In the genomic region with DNA sequence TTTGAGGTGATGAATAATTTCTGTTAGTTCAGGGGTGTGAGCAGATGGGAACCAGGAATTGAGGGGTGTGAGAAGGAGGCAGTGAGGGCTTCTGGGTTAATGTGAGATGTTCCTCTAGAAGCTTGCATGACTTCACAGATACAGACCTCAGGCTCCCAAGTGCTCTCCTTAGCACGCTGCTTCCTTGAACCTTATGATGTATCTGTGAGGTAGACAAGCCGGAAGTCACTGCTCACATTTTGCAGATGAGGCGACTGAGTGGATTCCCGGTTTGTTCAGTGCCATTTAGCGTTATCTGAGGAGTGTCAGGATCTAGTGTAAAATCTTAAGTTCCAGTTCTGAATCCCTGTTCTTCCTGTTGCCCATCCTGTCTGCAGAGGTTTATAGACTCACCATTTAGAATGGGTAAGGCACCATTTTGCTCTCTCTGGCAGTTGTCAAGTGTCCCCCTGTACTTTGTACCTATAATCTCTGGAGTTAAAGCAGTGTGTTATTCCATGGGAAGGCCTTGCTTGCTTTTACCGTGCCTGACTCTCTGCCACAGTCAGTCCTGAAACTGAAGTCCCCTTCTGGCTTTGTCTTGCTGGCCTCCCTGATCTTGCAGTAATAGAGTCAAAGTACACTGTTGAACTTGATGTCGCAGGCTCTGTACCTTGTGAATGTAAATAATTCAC, we compare ENCODE assay signal across 7 mouse cellular contexts. TPM values are rescaled to one million over a fixed set of nuclear protein-coding genes. Genes with fewer than 3 reads are reported as not detected.
A peak's percentile ranks its signal among the peaks of the same experiment; 100 is the strongest.
DNase-seq lines count a peak whose midpoint lies in the region; ATAC-seq and TF ChIP-seq lines count a peak whose summit lies in the region.

No protein-coding gene starts in this region.

- ATAC-seq in forebrain, embryonic 12.5 days (ENCODE audit: low FRiP score): no peak
- no peak for ATAC-seq in limb, embryonic 14.5 days (ENCODE audit: low FRiP score, low read depth)
- ATAC-seq in stomach, embryonic 14.5 days (ENCODE audit: insufficient number of reproducible peaks, insufficient read depth, low FRiP score, low read depth): no peak
- ATAC-seq in monocyte, adult 5-6 weeks (replicated peaks; ENCODE audit: insufficient number of reproducible peaks, low FRiP score, low TSS enrichment, poor library complexity, severe bottlenecking): no peak

- peaks cover 27% of the 10 kb centered on the region for H3K4me1 ChIP-seq in liver, adult 2 months (ENCODE audit: control insufficient read depth, insufficient read depth, low read length)
- peaks cover 49% of the 10 kb centered on the region for H3K4me1 ChIP-seq in forebrain, embryonic 12.5 days
- H3K4me1 ChIP-seq in limb, embryonic 14.5 days (ENCODE audit: control insufficient read depth, insufficient read depth, low read length): peaks cover 34% of the 10 kb centered on the region
- peaks cover 25% of the 10 kb centered on the region for H3K4me1 ChIP-seq in stomach, embryonic 14.5 days (ENCODE audit: control insufficient read depth, insufficient read depth, low read length)

- H3K4me3 ChIP-seq in liver, adult 2 months (ENCODE audit: insufficient read depth, low read depth, low read length): peak overlapping the region; percentile 26
- peak overlapping the region; percentile 83 for H3K4me3 ChIP-seq in forebrain, embryonic 12.5 days (replicated peaks)
- H3K4me3 ChIP-seq in limb, embryonic 14.5 days (replicated peaks; ENCODE audit: low read length): peak overlapping the region; percentile 81
- H3K4me3 ChIP-seq in stomach, embryonic 14.5 days (ENCODE audit: low read depth, low read length): peak overlapping the region; percentile 72

- 30% methylated on average over 7 of the region's 7 CpGs for WGBS in liver, adult 2 months
- WGBS in forebrain, embryonic 12.5 days: 70% methylated on average over 7 of the region's 7 CpGs
- WGBS in limb, embryonic 14.5 days: 73% methylated on average over 7 of the region's 7 CpGs
- 56% methylated on average over 7 of the region's 7 CpGs for WGBS in stomach, embryonic 14.5 days

- TF ChIP-seq CTCF in liver, adult 2 months (IDR thresholded peaks at IDR 0.05; ENCODE audit: low read depth, low read length): no peak

- no peak for TF ChIP-seq POLR2A in liver, adult 2 months (IDR thresholded peaks at IDR 0.05; ENCODE audit: extremely low read depth, insufficient read depth, low read length)
- no peak for TF ChIP-seq POLR2A in limb, embryonic 14.5 days (IDR thresholded peaks at IDR 0.05; ENCODE audit: borderline replicate concordance, extremely low read depth, insufficient read depth, insufficient read length)

- H3K4me2 ChIP-seq in forebrain, embryonic 12.5 days: peak overlapping the region; percentile 83
- peak overlapping the region; percentile 94 for H3K4me2 ChIP-seq in limb, embryonic 14.5 days (replicated peaks; ENCODE audit: low read depth, low read length, severe bottlenecking)
- H3K4me2 ChIP-seq in stomach, embryonic 14.5 days (replicated peaks; ENCODE audit: low read depth, low read length): peak overlapping the region; percentile 94

- DNase-seq in liver, adult 2 months (ENCODE audit: extremely low read depth, low read depth, low spot score): peak; percentile 66
- DNase-seq in liver: no peak
- no peak for DNase-seq in limb, embryonic 14.5 days (ENCODE audit: low spot score)
- DNase-seq in cerebellum, adult 8-10 months: no peak

- no peaks in the 10 kb centered on the region for H3K36me3 ChIP-seq in liver, adult 2 months (ENCODE audit: control insufficient read depth, insufficient read depth, low read length)
- H3K36me3 ChIP-seq in forebrain, embryonic 12.5 days (replicated peaks): no peaks in the 10 kb centered on the region
- H3K36me3 ChIP-seq in limb, embryonic 14.5 days (ENCODE audit: control insufficient read depth, insufficient read depth, low read length): no peaks in the 10 kb centered on the region
- no peaks in the 10 kb centered on the region for H3K36me3 ChIP-seq in stomach, embryonic 14.5 days (ENCODE audit: control insufficient read depth, insufficient read depth, low read length)

- no peaks in the 10 kb centered on the region for H3K27me3 ChIP-seq in liver, adult 2 months (ENCODE audit: control insufficient read depth, insufficient read depth, low read length)
- H3K27me3 ChIP-seq in forebrain, embryonic 12.5 days: no peaks in the 10 kb centered on the region
- H3K27me3 ChIP-seq in limb, embryonic 14.5 days (ENCODE audit: control insufficient read depth, insufficient read depth, low read length): no peaks in the 10 kb centered on the region
- no peaks in the 10 kb centered on the region for H3K27me3 ChIP-seq in stomach, embryonic 14.5 days (ENCODE audit: control insufficient read depth, insufficient read depth, low read length)

- no peak overlapping the region for H3K9ac ChIP-seq in liver, adult 2 months (ENCODE audit: low read depth, low read length)
- peak overlapping the region; percentile 74 for H3K9ac ChIP-seq in forebrain, embryonic 12.5 days
- H3K9ac ChIP-seq in limb, embryonic 14.5 days (ENCODE audit: low read depth, low read length, severe bottlenecking): peak overlapping the region; percentile 26
- no peak overlapping the region; the same call in 1 of the 2 replicates for H3K9ac ChIP-seq in stomach, embryonic 14.5 days (replicated peaks; ENCODE audit: low read depth, low read length)

- H3K9me3 ChIP-seq in forebrain, embryonic 12.5 days: no peaks in the 10 kb centered on the region
- no peaks in the 10 kb centered on the region for H3K9me3 ChIP-seq in limb, embryonic 14.5 days (ENCODE audit: control insufficient read depth, low read length)
- no peaks in the 10 kb centered on the region for H3K9me3 ChIP-seq in stomach, embryonic 14.5 days (ENCODE audit: control insufficient read depth, low read depth, low read length)

- peaks cover 28% of the 10 kb centered on the region for H3K79me2 ChIP-seq in liver, adult 2 months (ENCODE audit: control insufficient read depth, insufficient read depth, low read length)

- H3K27ac ChIP-seq in liver, adult 2 months (replicated peaks; ENCODE audit: insufficient read depth, low read depth, low read length): no peak overlapping the region; the same call in 1 of the 2 replicates
- H3K27ac ChIP-seq in forebrain, embryonic 12.5 days: no peak overlapping the region
- H3K27ac ChIP-seq in limb, embryonic 14.5 days (replicated peaks; ENCODE audit: low read depth, low read length): no peak overlapping the region
- no peak overlapping the region for H3K27ac ChIP-seq in stomach, embryonic 14.5 days (ENCODE audit: low read length)

RNA-seq across cellular contexts. Expression of gene Arhgef11, which starts 3.0 kb away (rescaled TPM):
- total RNA-seq in liver, adult 2 months (2014; rRNA removed): 12.6 and 16.2 TPM in 2 replicates
- polyA plus RNA-seq in liver, adult 2 months (2012; rRNA removed): 15.5 and 16.4 TPM in 2 replicates
- polyA plus RNA-seq in forebrain, embryonic 12.5 days (2016; fragmentation: Nextera tagmentation; extraction: Ambion mirVana): 25.9 and 29.5 TPM in 2 replicates
- polyA plus RNA-seq in limb, embryonic 14.5 days (2012; rRNA removed): 28.2 and 36.4 TPM in 2 replicates
- 16.1 and 19.0 TPM in 2 replicates for polyA plus RNA-seq in limb, embryonic 14.5 days (2014; fragmentation: Nextera tagmentation; extraction: Ambion mirVana)
- 17.5 and 18.6 TPM in 2 replicates for polyA plus RNA-seq in stomach, embryonic 14.5 days (2014; fragmentation: Nextera tagmentation; extraction: Ambion mirVana)
- total RNA-seq in monocyte, adult 5-6 weeks (2017): 13.0 to 19.2 TPM (median 17.0 TPM) in 3 replicates

Comparison
In these comparisons a context has a peak if more than half of its experiments do, and no peak if none do; other contexts are left out.
1. H3K4me3 ChIP-seq: peak in every context shown above with its lines; median percentile 83 in forebrain, embryonic 12.5 days; 81 in limb, embryonic 14.5 days; 72 in stomach, embryonic 14.5 days; 26 in liver, adult 2 months.
2. H3K9ac ChIP-seq: peak in forebrain, embryonic 12.5 days (single experiment) and limb, embryonic 14.5 days (single experiment); none in liver, adult 2 months (single experiment) and stomach, embryonic 14.5 days (single experiment).
3. Peak in every context shown above with its lines, with median percentiles within 50 percentile points of each other: H3K4me2 ChIP-seq.